Mouse (Mus musculus) megakaryocyte-erythroid progenitor cell, adult 5-6 weeks (primary cell): ENCODE measurements at regions not wholly inside any gene's neighbourhood (a gene's known extent, or its start where the extent isn't known, plus 50 kb on each side); places are given as distances from the start of the nearest gene placed in this dataset.

Source experiments
- ATAC-seq: replicated peaks from 2 replicates; pipeline ENCODE4 v1.8.0; 2016; ENCODE audit warnings: mild to moderate bottlenecking, inconsistent platforms; ENCODE audit not compliant: severe bottlenecking, poor library complexity, low FRiP score, low TSS enrichment

DNA sequence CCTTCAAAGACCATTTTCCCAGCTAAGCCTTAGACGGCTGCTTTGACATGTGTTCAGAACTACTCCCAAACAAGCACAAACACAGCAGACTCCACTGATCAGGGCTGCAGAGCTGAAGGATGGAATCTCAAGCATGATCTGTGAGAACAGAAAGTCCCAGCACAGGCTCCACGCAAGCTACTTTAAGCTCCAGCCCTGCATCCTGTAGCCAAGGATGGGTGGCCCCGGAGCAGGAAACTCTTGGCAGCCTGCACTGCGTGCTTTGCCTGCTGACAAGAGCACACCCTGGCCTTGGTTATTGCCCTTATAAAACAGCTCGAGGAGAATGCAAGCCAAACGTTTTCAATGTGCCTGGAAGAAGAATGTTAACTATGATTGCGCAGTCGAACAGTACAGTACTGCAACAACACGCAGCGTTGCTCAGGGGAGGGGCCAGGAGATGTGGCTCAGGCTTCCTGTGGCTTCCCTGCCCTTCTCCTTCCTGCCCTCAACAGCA, 581.5 kb upstream of the Klf4 start:
- peak; percentile 50; the same call in 1 of the 2 replicates for ATAC-seq

DNA sequence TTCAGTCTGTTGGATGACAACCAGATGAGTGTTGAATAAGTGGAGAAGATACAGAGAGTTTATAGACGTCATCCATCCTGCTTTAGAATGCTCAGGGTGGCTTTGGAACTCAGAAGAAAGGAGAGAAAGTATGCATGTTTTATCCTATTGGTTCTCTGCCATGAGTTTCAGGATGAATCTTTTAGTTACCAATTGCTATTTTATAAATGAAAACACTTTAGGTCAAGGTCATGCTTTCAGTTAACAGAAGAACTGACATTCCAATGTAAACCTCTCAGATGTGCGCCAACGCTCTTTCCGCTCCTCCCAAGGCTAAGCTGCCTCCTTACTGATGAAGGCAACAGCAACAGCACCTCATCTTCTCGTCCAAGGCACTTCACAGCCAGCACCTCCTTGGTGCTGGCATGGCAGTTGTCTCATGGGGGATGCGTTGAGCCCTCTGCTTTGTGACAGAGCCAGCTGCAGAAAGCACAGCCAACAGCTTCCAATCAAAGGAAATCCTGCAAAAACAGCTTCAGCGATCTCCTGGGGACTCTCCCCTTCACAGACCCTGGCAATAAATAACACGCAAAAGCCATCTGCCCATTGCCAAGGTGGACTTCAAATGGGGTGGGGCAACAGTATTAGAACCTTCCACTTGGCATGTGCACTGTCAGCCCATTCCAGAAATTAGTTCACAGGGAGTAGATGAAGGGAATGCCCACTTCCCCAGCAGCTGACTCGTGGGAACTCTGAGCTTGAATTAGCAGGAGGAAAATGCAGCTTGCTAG, 580.9 kb upstream of the Klf4 start:
- ATAC-seq = no peak

DNA sequence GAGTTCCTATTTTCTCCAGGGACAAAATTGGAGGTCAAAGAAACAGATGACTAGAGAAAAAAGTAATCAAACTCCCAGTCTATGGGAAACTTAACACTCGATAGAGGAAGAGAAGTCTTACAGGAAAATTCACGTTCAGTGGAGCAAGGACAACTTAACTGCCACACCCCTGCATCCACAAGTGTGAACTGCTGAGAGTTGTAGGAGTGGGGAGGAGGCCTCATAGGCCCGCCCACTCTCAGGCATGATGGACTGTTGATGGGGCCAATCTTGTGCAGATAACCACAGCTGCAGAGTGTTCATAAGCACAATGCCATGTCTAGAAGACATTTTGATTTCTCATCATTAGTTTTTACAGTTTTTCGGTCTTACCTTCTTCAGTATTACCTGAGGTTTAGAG, 574.7 kb upstream of the Klf4 start:
- ATAC-seq = no peak

DNA sequence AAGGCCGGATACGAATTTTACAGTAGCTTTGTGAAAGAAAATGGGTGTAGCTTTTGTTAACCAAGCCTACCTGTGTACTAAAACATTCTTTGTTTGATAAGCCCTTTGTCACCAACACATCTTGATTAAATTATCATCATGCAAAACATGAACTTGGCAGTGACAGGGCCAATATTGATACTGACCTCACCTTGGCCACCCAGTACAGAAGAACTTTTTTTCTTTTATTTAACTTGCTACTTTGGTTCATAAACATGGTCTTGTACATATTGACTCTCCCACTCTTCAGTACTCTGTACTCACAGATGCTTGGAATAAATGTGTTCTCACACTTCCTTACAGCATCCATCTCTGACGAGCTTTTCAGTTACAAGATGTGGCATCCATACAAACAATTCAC, 570.0 kb upstream of the Klf4 start:
- ATAC-seq = no peak

DNA sequence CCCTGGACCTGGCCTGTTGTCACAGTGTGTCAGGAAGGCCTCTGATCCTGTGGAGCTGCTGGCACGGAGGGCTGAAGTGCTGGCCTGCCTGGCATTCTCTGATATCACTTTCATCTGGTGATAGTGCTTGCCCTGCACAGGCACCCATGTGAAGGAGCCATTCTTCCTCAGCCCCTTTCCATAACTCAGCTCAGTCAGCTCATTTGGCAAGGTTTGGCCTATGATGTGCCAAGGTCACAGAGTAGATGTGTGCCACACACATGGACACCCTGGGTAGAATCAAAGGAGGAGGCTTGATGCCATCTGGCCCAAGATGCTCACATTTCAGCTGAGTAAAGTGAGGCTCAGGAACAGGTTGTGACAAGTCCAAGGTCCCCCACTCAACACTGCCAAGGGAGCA, 558.5 kb upstream of the Klf4 start:
- no peak for ATAC-seq

DNA sequence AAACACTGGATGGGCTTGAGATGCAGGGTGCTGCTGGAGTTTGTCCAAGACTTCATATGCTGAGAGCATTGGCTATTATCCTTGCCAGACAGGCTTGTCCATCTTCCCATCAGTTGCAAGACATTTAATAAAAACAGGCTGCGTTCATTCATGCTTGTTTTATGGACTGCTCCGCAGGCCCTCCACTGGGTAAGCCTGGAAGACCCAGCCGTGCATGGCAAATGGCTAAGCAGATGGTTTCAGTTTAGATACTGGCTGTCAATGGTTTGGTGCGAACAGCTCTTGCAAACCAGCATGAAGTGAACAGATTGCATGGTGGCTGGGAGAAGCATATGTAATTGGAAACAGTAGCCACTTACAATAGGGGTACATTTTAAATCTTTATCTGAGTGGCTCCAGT, 556.4 kb upstream of the Klf4 start:
- ATAC-seq = no peak

DNA sequence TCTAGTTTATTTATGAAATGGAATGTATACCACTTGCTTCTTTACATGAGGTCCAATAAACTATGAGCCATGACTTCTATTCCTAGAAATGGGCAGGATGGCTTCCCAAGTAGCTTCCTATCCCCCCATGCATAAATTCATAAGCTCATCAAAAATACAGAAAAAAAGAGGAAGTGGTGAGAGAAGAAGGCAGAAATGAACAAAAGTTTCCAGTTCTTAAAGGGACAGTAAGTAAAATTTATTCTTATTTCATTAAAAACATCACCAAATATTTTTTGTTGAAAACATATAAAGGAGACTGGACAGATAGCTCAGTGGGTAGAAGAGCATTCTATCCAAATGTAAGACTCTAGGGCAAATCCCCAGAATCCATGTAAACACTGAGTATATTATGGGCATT, 554.0 kb upstream of the Klf4 start:
- no peak for ATAC-seq

DNA sequence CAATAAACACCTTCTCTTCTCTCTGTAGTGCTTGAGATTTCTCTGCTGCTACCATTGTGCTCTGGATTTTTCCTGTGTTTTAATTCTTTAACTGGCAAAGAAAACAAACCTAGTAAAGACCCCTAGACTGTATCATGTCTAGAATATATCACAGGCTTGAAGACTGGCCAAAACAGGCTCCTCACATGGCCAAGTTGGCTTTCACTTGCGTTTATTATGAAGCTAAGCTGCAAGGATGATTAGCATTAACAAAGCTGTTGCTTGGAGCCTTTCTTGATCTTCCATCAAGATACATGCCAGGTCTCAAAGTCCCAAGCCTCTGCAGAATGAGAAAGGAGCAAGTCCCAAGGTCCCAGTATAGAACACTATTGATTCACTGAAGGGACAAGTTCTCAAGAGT, 551.9 kb upstream of the Klf4 start:
- ATAC-seq = no peak

DNA sequence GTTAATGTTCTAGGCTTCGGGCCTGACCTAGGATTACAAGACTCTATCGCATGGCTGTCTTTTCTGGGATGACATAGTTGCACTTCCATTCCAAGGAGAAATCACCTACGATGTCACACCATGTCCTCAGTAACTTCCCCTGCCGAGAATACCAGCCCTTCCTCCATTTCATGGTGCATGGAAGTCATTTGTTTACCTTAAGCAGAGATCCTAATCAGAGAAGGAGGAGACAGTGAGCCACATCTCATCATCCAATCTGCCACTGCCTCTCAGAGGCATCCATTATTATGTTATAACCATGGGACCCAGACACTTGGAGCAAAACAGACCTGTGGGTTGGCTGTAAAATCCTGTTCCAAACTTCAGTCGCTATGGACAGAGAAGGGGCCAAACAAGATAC, 550.1 kb upstream of the Klf4 start:
- no peak for ATAC-seq

DNA sequence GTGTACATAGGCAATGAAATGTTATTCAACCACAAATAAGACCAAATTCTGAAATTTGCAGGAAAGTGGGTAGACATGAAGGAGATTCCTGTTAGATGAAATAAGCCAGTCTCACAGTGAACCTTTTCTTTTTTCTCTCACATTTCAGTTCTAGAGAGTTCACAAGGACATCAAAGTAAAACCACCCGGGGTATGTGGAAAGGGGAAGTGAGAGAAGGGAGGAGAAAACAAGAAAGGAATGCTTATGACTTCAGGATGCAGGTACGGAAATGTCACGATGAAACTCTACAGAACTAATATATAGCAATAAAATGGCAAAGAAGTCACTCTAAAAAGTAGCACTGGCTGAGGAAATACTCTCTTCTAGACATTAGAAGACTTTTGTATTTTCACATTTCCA, 548.7 kb upstream of the Klf4 start:
- no peak for ATAC-seq

DNA sequence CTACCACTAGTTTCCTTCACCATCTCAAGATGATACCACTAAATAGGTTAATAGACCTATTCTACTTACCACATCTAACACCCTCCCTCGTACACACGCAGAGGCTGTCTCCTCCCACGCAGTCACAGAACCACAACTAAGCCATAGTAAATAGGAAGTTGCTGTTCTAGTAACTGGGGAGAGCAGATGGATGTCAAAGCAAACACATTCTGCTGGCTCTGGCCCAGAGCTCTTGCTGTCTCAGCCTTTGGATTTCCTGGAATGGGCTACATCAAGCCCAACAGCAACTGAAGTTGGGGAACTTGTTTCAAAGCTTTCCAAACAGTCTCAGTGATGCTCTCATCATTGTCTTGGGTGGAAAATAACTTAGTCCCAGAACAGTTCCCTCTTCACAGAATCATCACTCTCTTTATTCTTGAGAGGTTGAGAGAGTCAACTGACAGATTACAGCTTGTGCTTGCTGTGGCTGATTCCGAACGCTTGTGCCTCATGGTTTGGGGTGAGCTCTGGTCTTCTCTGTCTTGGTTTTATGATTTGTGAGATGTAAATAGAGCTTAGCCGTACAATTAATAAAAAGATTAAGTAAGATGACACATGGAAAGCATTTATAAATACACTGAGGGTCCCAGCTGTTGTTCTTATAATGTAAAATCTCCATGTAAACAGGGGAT, 538.5 kb upstream of the Klf4 start:
- ATAC-seq = no peak

DNA sequence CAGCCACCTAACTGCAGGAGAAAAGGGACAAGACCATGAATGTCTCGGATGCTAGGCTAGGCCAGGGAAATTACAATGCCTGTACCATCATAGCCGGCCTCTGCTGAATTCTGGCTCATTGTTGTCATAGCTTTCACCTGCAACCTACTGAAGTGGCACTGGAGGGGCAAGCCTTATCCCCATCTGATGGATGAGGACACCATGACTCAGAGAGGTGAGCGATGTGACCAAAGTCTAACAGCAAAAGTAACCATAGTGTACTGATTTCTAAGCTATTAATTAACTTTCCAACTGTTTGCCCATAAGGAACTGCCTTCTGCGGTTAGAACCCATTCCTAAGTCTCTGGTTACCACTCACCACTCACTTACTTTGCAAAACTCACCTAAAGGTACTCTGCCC, 536.6 kb upstream of the Klf4 start:
- no peak for ATAC-seq

DNA sequence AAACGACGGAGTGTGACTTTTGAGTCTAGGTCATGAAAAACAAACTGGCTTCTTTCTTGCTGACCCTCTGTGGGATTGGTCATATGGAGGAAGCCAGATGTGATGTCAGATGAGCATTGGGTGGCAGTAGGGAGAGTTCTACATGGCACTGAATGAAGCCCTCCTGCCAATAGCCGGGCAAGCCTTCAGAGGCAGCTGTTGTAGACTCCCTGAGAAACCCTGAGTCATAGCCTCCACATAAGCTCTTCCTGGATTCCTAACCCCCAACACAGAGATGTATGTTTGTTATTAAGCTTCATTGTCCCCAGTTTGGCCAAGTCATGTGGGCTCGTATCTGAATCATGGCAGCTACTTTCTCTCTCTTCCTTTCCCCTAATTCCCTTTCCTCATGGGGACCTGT, 532.4 kb upstream of the Klf4 start:
- no peak for ATAC-seq

DNA sequence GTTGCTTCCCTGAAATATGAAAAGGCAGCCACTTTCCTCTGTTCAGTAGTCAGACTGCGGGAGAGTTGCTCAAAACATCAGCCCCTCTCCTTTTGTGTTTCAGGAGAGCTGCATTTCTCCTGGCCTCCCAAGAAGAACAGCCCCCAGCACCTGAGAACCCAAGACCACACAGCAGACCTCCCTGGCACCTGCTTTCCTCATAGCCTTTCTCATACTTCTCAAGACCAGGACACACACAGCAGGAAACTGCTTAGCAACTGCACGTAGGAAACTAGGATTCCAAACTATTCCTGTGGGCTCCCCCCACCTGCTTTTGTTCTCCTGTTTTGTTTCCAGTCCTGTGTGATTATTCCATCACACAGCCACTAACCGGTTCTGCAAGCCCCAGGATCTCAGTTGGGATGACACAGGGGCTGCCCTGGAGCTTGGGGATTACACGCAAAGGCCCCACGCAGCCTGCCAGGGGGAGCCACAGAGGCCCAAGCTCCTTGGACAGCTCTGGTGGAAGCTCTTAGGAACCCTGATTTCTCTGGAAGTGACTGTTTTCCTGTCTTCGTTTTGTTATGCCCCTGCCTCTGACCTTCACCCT, 519.6 kb upstream of the Klf4 start:
- no peak for ATAC-seq

DNA sequence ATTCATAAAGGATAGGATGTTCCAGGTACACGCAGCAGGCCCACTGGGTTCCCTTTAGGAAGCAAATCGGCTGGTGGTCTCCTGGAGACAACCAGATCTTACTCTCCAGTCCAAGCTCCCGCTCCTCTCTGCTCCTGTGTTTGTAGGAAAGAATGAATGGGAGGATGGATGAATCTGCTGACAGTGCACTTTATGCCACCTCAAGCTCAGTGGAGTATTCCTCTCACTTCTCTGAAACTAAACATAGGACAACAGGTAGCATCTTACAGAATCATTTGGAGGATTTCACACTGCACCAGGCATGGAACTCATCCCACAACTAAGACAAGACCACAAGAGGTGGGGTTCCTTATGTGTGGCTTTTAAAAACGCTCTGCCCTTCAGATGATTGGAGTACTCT, 507.1 kb upstream of the Klf4 start:
- ATAC-seq = no peak

DNA sequence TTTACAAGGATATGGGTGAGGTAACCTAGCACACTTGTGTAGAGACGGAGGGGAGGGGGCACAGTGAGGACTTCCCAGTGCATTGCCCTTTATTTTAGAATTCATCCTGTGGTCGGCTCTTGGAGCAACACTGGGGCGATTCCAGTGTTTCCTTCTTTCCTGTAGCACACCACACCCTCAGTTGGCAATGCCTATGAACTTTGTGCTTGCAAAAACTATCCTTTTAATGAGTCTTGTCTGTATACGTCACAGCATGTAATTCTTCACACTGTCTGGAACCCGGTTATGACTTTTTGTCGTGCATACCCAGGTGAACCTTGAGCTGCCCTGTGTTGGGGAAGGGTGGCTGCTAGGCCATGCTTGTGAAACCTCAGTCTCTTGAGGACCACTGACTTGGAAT, 504.1 kb upstream of the Klf4 start:
- no peak for ATAC-seq

DNA sequence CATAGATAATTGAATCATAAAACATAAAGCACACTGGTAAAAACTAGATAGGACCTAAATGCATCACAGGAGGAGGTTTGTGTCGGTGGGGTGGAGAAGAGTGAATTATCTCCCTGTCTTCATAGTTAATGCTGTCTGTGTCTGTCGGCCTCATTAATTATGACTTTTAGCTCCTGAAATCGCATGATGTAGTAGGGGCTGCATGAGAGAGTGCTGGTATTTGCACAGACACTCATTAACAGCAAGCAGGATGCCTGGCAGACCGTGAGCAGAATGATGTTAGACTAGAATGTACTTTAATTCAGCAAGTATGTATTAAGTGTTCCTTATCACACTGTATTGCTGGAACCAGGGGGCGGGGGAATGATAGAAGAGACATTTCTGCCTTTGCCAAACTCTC, 503.3 kb upstream of the Klf4 start:
- ATAC-seq = no peak

DNA sequence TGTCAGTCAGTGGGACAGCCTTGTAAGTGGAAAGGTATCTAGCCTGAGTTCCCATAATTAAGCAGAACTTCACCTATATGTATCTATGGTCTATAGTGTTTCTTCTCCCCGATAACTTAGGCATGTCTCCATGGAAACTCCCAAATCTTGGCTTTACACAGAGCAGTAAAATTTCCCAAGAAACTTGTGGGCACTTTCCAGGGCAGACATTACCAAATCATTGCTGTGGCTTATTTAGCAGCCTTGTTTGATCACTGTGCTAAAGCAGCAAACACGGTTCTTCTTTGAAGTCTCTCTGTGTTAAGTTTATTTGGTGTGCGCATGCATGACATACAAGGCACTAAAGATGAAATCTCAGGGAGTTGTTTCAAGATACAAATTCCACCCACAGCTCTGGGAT, 496.2 kb upstream of the Klf4 start:
- ATAC-seq = no peak

DNA sequence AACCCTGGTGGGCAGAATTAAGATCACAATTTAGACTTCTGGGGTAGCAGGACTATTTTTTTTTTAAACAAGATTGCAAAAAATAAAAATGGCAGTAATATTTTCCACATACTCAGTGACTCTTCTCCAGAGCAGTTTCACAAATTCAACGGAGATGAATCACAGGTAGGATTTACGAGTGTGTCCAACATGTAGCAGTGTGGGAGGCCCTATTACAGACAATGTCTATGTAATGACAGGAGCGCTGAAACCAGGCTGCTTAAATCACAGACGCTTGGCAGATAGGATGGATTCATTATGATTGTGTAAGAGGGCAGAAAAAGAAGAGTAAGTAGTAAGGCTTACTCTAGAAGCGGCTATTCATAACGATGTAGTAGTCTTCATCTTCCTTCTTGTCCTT, 495.0 kb upstream of the Klf4 start:
- no peak for ATAC-seq

DNA sequence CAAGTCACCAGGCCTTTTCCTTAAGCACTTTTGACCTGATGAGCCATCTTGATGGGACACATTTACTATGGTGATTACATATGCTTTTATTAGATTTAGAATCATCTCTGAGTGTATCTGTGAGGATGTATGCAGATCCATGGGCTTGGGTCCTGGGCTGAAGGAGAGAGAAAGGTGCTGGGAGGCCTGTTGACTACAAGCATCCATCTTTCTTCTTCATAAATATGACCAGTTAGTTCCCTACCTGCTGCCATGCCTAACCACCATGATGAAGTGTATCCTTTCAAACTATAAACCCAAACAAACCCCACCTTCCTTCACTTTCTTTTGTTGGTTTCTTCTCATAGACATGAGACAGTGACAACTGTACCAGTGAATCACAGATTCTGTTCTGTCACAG, 492.2 kb upstream of the Klf4 start:
- ATAC-seq = no peak

DNA sequence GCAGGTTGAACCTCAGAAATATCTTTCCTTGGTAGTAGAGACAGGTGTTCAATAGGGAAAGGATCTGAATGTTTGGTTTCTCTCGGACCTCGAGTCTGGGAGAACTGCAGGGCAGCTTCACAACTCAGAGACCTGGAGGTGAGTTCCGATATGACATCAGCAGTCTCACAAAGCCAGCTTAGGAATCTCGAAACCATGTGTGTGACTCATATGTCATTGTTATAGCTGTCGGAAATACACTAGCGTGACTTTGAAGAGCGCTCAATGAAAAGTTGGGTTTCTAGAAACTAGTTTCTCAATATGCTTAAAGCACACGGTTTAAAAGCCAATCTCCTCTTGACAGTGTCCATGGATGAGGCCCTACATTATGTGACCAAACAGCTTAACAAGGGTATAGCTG, 485.9 kb upstream of the Klf4 start:
- ATAC-seq = no peak
